Mouse (Mus musculus): ENCODE measurements at regions not wholly inside any gene's neighbourhood (a gene's known extent, or its start where the extent isn't known, plus 50 kb on each side); places are given as distances from the start of the nearest gene placed in this dataset.

DNA sequence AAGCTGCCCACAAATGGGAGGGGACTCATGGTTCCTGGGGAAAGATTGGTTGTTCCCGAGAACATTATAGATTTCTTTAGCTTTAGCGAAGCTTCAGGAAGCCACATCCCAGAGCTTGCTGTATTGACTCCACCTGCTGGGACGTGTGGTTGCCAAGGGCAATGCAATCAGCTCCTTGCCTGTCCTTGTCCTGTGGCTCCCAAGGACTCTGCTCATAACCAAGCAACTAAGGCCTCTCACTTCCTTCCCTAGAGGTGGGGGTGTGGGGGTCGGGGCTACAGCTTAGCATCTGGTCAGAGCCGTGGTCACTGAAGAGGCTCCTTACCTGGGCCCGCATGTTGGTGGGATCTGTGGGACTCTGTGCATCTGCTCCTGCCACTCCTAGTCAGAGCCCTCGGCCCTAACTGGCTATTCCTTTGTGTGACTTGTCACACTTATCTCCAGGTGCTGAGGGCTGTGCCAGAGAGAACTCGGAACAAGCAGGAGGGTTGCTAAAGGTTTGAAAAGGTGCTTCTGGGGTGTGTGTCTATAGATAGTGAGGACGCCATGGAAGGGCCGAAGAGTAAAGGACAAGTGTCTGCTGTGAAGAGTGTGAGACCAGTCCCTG, 270.9 kb upstream of the N4bp1 start:
- no peak overlapping the region for H3K9ac ChIP-seq (replicated peaks)
- peaks cover 13% of the 10 kb centered on the region for H3K27me3 ChIP-seq
- H3K4me1 ChIP-seq, result peaks cover 33% of the 10 kb centered on the region
- 71% methylated on average over 10 of the region's 10 CpGs for WGBS
- H3K4me3 ChIP-seq, result no peak overlapping the region
- H3K9me3 ChIP-seq, result no peaks in the 10 kb centered on the region
- H3K27ac ChIP-seq (replicated peaks), result no peak overlapping the region
- H3K36me3 ChIP-seq, result no peaks in the 10 kb centered on the region
- no peak overlapping the region for H3K4me2 ChIP-seq (replicated peaks)
- ATAC-seq (ENCODE audit: low FRiP score, low read depth), result no peak

DNA sequence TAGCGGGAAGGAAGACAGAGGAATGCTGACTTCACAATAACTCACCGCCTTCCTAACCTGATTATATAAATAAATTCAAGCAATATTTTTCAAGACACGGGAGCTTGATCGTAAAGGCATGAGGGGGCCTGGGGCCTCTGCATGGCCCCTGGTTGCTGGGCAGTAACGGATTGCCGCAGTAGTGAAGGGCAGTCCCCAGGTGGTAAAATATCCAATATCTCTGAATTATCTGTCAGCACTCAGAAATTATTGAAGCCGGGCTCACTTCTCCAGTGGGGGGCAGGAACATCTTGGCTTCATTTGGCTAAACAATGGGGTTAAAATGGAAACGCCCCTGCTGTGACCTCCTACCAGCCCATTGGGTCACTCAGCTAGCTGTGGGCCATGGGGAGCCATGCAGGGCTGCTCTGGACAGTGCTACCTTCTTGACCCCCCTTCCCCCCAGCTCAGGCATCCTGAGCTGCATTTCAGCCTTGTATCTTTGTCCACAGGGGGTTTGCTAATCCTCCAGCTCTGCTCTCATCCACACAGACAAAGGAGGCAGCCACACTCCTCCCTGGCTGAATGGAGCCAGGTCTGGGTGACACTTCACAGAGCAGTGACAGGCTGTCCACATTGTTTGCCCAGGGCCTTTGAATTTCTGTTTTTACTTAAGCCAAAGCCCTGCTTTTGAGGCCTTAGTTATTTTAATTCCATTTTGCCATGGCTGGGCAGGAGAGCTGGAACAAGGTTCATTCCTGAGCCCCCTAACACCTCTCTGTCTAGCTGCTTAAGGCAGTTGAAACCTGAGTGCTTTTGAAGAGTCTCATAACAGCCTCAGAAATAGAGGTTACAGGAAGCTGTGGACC, 267.2 kb upstream of the N4bp1 start:
- WGBS, result 6% methylated on average over 8 of the region's 8 CpGs
- H3K27me3 ChIP-seq, result peaks cover 5% of the 10 kb centered on the region; the same call in 1 of the 2 replicates

DNA sequence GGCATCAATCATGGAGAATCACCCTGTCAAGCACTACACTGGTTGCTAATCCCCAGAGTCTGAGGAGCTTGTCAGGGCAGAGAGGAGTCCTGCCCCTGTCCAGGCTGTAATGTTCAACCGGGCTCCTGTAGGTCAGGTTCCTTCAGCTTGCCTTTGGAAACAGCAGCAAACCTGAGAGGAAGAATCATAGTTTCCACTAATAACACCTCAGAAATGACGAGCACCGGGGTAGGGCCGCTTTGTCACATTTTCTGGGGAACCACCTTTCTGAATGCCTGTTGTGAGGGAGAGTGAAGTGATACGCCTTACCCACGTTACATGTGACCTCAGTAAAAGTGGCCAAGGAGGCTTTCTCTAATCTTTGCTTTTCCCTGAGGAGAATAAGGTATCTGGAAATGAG, 263.8 kb upstream of the N4bp1 start:
- no peaks in the 10 kb centered on the region for H3K36me3 ChIP-seq
- peaks cover 4% of the 10 kb centered on the region; the same call in 1 of the 2 replicates for H3K9me3 ChIP-seq
- H3K9ac ChIP-seq (replicated peaks), result no peak overlapping the region
- no peak overlapping the region for H3K4me2 ChIP-seq (replicated peaks)
- no peak for ATAC-seq (ENCODE audit: low FRiP score, low read depth)
- H3K27ac ChIP-seq (replicated peaks), result no peak overlapping the region
- H3K4me3 ChIP-seq, result no peak overlapping the region
- H3K27me3 ChIP-seq, result no peaks in the 10 kb centered on the region; the same call in 1 of the 2 replicates
- peaks cover 21% of the 10 kb centered on the region for H3K4me1 ChIP-seq
- 85% methylated on average over 6 of the region's 6 CpGs for WGBS

More for the DNA sequence above, 267.2 kb upstream of the N4bp1 start:
- H3K27ac ChIP-seq (replicated peaks), result peak overlapping the region; percentile 83
- H3K4me3 ChIP-seq, result no peak overlapping the region
- peaks cover 18% of the 10 kb centered on the region for H3K4me1 ChIP-seq
- 0 out of 2 replicates have a peak overlapping the region, but pooled peaks have one; percentile 16 for H3K4me2 ChIP-seq (replicated peaks)
- no peaks in the 10 kb centered on the region for H3K9me3 ChIP-seq
- no peak overlapping the region for H3K9ac ChIP-seq (replicated peaks)
- ATAC-seq (ENCODE audit: low FRiP score, low read depth), result peak; percentile 91
- no peaks in the 10 kb centered on the region for H3K36me3 ChIP-seq

DNA sequence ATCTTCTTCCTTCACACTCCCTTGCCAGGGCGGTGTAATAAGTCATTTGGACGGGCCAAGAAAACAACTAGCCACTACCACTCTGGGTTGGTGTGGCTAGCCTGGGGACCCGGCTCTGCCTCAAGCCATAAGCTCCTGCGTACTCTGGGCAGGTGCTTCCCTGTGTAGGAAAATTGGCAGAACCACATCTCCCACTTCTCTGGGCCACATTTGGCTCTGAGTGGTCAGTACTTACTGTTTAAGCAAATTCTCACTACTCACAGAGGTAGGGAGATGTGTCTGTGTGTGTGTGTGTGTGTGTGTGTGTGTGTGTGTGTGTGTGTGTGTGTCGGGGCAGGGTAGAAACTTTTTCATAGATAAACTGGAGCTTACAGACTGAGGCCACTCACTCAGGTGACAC, 262.6 kb upstream of the N4bp1 start:
- ATAC-seq (ENCODE audit: low FRiP score, low read depth), result no peak
- peaks cover 13% of the 10 kb centered on the region for H3K4me1 ChIP-seq
- H3K27me3 ChIP-seq, result no peaks in the 10 kb centered on the region; the same call in 1 of the 2 replicates
- H3K27ac ChIP-seq (replicated peaks), result no peak overlapping the region
- no peaks in the 10 kb centered on the region for H3K36me3 ChIP-seq
- no peak overlapping the region for H3K4me2 ChIP-seq (replicated peaks)
- no peak overlapping the region for H3K4me3 ChIP-seq
- peaks cover 4% of the 10 kb centered on the region; the same call in 1 of the 2 replicates for H3K9me3 ChIP-seq
- H3K9ac ChIP-seq (replicated peaks), result no peak overlapping the region
- WGBS, result 84% methylated on average over 5 of the region's 5 CpGs

DNA sequence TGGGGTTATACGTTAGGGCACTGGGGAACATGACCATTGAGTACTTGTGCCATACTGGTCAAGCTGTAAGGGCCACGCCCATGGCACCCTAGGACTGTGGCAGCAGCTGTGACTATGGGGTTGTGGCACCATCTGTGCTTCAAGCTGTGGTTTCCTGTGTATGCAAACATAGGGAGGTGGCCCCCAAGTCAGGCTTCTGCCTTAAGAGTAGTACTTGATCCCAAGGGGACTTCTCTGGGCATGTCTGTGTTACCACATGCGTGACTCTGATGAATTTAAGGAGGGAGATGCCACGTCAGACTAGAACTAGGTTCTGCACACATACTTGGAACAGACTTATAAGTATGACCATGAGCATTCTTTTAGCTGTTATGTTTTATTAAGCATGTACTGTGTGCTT, 252.4 kb upstream of the N4bp1 start:
- WGBS, result 90% methylated on average over 4 of the region's 4 CpGs
- Histone ChIP-seq H3K9ac (replicated peaks) (no peak overlapping the region), H3K4me2 (replicated peaks) (no peak overlapping the region), H3K27me3 (no peaks in the 10 kb centered on the region), H3K9me3 (no peaks in the 10 kb centered on the region), H3K4me3 (no peak overlapping the region), H3K27ac (replicated peaks) (no peak overlapping the region), H3K36me3 (no peaks in the 10 kb centered on the region), H3K4me1 (no peaks in the 10 kb centered on the region)
- no peak for ATAC-seq (ENCODE audit: low FRiP score, low read depth)

DNA sequence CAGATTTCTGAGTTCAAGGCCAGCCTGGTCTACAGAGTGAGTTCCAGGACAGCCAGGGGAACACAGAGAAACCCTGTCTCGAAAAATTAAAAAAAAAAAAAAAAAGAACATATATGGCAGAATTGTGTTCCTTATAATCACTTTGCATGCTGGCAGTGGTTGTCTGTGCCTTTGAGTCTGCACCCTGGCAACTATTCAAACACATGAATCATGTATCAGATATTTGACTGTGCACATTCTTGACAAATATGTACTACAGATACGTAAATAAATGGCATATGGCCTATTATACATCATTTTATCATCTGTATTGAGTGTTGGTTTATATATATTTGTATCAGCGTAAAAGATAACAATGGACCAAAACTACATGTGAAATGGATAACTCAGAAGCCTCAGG, 246.7 kb upstream of the N4bp1 start:
- WGBS, result 90% methylated on average over 3 of the region's 3 CpGs
- Histone ChIP-seq H3K27ac (replicated peaks) (no peak overlapping the region), H3K9ac (replicated peaks) (no peak overlapping the region)

DNA sequence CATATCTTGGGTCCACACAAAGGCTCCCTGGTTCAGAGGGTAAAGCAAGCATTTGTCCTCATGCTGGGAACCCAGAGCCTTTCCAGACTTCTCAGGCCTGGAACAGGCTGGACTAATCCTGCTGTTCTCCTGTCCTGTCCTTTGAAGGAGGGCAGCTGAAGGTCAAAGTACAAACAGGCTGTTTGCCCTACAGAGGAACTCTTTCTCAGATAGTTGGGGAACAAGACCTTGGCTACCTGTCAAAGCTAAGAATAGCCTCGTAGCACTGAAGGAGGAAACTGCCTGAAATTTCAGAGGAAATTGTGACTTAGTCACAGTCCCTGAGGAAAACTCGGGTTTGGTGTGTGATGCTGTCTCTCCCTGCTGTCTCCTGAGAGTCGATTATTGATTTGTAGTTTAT, 245.6 kb upstream of the N4bp1 start:
- no peak overlapping the region for H3K9ac ChIP-seq (replicated peaks)
- H3K4me3 ChIP-seq, result no peak overlapping the region
- no peaks in the 10 kb centered on the region for H3K9me3 ChIP-seq
- no peaks in the 10 kb centered on the region for H3K27me3 ChIP-seq
- WGBS, result 66% methylated on average over 3 of the region's 3 CpGs
- no peak for ATAC-seq (ENCODE audit: low FRiP score, low read depth)
- no peaks in the 10 kb centered on the region for H3K36me3 ChIP-seq
- H3K4me1 ChIP-seq, result no peaks in the 10 kb centered on the region
- no peak overlapping the region for H3K4me2 ChIP-seq (replicated peaks)
- H3K27ac ChIP-seq (replicated peaks), result no peak overlapping the region

More for the DNA sequence above, 246.7 kb upstream of the N4bp1 start:
- no peak for ATAC-seq (ENCODE audit: low FRiP score, low read depth)
- Histone ChIP-seq H3K4me1 (no peaks in the 10 kb centered on the region), H3K4me3 (no peak overlapping the region), H3K36me3 (no peaks in the 10 kb centered on the region), H3K9me3 (no peaks in the 10 kb centered on the region), H3K4me2 (replicated peaks) (no peak overlapping the region), H3K27me3 (no peaks in the 10 kb centered on the region)

DNA sequence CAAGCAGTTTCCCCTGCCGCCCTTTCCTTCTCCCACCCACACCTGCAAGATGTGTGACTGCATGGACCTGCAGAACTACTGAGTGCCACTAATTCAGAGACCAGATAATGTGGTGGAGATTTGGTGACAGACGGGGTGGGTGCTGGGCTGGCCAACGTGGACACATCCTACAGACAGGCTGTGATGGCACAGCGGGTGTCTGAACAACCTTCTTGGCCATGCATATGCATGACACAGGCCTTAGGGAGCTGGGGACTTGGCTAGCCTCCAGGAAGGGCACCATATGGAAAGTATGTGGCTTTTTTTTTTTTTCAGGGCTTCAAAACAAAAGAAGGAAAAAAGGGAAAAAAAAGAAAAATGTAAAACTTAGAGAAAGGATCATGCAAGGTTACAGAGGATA, 243.5 kb upstream of the N4bp1 start:
- Histone ChIP-seq H3K9ac (replicated peaks) (no peak overlapping the region), H3K4me1 (no peaks in the 10 kb centered on the region), H3K36me3 (no peaks in the 10 kb centered on the region), H3K4me2 (replicated peaks) (no peak overlapping the region), H3K4me3 (no peak overlapping the region), H3K9me3 (no peaks in the 10 kb centered on the region), H3K27me3 (no peaks in the 10 kb centered on the region), H3K27ac (replicated peaks) (no peak overlapping the region)
- WGBS, result 62% methylated on average over 4 of the region's 4 CpGs
- ATAC-seq (ENCODE audit: low FRiP score, low read depth), result no peak

DNA sequence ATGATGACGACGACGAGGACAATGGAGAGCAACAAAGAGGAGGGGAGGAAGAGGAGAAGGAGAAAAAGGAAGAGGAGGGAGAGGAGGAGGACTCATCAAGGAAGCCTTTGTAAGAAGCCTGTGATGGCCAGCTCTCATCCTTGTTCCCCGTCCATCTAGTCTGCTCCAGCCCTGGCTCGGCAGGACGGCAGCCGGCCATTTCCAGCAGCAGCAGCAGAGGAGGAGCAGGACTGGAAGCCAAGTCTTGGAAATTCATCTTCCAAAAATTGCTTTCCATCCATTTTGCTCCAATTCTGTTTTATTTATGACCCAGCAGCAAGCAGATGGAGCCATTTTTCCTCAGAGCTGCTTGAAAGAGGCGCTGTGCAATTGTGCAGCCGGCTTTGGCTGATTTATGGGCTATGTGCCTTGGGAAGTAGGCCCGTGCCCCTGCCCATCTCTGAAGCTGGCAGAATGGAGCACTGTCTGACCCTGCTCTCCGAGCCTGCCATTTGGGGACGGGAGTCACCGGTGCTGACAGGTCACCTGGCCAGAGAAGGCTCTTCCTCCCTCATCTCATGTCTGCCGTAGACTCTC, 231.2 kb upstream of the N4bp1 start:
- Histone ChIP-seq H3K27me3 (0 out of 2 replicates have a peak, but pooled peaks cover 3% of the 10 kb centered on the region), H3K9ac (replicated peaks) (no peak overlapping the region), H3K9me3 (no peaks in the 10 kb centered on the region), H3K27ac (replicated peaks) (no peak overlapping the region), H3K4me3 (no peak overlapping the region), H3K4me2 (replicated peaks) (no peak overlapping the region), H3K4me1 (no peaks in the 10 kb centered on the region), H3K36me3 (no peaks in the 10 kb centered on the region)
- 89% methylated on average over 14 of the region's 14 CpGs for WGBS
- ATAC-seq (ENCODE audit: low FRiP score, low read depth), result no peak

DNA sequence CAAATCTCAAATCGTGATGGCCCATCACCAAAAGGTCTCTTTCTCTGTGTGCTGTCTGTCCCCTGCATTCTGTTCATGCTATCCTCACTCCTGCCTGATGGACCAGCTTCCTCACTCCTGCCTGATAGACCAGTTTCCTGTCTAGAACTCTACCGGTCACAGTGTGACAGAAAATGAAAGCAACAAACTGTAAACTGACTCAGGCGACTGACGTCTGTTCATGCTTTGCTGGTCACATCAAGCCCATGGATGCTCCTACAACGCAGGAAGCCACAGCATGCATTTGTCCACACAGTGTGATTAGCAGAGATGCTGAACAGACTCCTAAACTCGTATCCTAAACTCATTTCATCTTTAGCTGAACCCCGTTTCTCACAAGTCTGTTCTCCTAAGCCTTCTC, 227.3 kb upstream of the N4bp1 start:
- 88% methylated on average over 7 of the region's 7 CpGs for WGBS
- Histone ChIP-seq H3K27ac (replicated peaks) (no peak overlapping the region), H3K36me3 (no peaks in the 10 kb centered on the region), H3K4me1 (no peaks in the 10 kb centered on the region), H3K27me3 (no peaks in the 10 kb centered on the region), H3K4me3 (no peak overlapping the region), H3K9ac (replicated peaks) (no peak overlapping the region), H3K4me2 (replicated peaks) (no peak overlapping the region), H3K9me3 (no peaks in the 10 kb centered on the region)
- no peak for ATAC-seq (ENCODE audit: low FRiP score, low read depth)

DNA sequence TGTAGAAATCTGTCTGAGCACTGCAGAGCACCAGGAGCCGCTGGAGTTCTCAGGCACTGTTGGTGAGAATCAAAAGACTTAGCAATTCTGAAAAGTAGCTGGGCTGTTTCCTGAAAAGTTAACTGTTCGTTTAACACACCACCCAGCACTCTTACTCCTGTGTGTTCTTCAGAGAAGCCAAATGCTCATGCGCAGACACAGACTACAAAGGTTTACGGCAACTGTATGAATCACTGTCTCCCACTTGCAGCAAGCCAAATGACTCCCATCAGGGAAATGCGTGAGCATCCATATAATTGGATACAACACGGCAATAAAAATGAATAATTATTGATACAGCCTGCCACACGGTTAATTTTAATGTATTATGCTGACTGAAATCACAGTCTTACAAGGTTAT, 220.0 kb upstream of the N4bp1 start:
- no peak overlapping the region for H3K27ac ChIP-seq (replicated peaks)
- no peak for ATAC-seq (ENCODE audit: low FRiP score, low read depth)
- peaks cover 6% of the 10 kb centered on the region; the same call in 1 of the 2 replicates for H3K4me1 ChIP-seq
- H3K4me2 ChIP-seq (replicated peaks), result no peak overlapping the region
- no peak overlapping the region for H3K9ac ChIP-seq (replicated peaks)
- no peak overlapping the region for H3K4me3 ChIP-seq
- H3K27me3 ChIP-seq, result 0 out of 2 replicates have a peak, but pooled peaks cover 10% of the 10 kb centered on the region
- H3K9me3 ChIP-seq, result no peaks in the 10 kb centered on the region
- WGBS, result 46% methylated on average over 7 of the region's 7 CpGs
- H3K36me3 ChIP-seq, result no peaks in the 10 kb centered on the region

DNA sequence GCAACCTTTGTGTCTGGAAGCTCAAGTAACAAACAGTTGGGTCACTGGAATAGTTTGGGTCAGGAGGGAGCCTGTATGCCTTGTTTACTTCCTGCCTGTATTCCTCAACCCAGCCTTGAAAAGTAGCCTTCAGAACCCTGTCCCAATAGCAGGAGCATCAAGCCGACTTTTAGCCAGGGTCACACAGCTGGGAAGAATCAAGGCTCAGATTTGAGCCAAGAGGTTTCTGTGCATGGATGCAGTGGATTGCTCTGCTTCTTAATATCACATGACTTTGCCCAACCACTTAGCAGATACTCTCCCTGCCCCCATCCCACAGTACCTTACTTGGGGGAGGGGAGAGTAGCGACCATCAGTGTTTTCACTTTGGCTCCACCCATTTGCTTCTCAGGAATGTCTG, 210.2 kb upstream of the N4bp1 start:
- Histone ChIP-seq H3K4me2 (replicated peaks) (no peak overlapping the region), H3K4me1 (no peaks in the 10 kb centered on the region), H3K36me3 (no peaks in the 10 kb centered on the region), H3K9ac (replicated peaks) (no peak overlapping the region), H3K27ac (replicated peaks) (no peak overlapping the region), H3K4me3 (no peak overlapping the region), H3K27me3 (no peaks in the 10 kb centered on the region), H3K9me3 (no peaks in the 10 kb centered on the region)
- 61% methylated on average over 2 of the region's 2 CpGs for WGBS
- ATAC-seq (ENCODE audit: low FRiP score, low read depth), result no peak

All from midbrain, embryonic 12.5 days (tissue).